Mouse (Mus musculus) forelimb bud, embryonic 11.5 days (tissue): ENCODE measurements around the gene Krcc1.
A peak's percentile ranks its signal among the peaks of the same experiment; 100 is the strongest.

Source experiments
- DNase-seq: peaks from one replicate; pipeline ENCODE4 v3.0.0-alpha.2; 2012; ENCODE audit warnings: low read depth, low spot score

The Krcc1 gene

GRCm38 (mm10) chr6:71271389-71272315 is at the start of gene Krcc1:
Krcc1 (plus strand) TSS chr6:71271677.
- peak; percentile 95 for DNase-seq

DNA sequence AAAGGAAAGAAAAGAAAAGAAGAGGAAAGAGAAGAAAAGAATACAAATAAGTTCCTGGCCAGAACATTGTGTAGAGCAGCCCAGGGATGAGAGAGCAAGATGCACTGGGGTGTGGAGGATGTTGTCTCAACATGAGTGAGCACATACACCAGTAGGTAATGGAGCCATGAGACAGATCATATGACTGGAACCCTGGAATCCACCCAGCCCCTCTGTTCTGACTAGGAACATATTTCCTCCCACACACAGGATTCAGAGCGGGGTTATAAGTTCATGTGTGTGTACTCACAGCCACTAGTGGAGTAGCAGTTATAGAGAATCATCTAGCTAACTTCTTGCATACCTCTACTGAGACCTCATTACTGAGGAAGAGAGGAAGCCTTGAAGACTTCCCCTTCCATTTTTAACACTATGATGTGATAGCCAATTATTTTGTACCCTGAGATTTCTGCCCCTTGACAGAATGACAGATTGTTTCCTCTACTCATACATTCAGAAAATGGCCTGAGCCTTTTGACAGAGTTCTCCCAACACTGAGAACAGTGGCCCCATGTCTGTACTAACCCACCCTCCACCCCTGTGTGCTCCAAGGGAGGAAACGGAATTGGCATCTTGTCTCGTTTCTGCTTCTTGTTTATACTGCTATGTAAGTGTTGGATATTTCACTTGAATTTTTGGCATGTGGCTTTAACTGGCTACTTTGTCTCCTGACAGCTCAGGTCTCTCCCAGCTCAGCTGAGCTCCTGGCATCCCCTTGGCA is 47.1 kb upstream of the Krcc1 start:
- no peak for DNase-seq

DNA sequence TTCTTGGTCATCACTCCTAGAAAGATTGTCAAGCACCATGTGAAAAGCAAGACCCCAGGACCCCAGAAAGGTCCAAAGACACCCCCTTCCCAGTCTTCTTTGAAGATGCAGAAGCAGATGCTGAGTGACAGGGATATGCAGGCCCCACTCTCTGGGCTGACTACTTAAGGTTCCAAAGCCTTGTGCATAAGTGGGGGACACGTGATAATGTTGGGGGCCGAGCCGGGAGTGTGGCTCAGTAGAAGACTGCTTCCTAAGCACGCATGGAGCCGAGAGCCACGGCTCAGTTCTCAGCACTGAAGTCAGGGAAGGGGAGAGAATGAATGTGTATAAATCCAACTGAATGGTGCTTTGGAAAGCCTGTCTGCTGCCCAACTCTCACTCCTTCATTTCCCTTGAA is 44.9 kb upstream of the Krcc1 start:
- no peak for DNase-seq

- DNase-seq: peak; percentile 36
Observed at GRCm38 (mm10) chr6:71227157-71227770, 44.2 kb upstream of the Krcc1 start.

DNA sequence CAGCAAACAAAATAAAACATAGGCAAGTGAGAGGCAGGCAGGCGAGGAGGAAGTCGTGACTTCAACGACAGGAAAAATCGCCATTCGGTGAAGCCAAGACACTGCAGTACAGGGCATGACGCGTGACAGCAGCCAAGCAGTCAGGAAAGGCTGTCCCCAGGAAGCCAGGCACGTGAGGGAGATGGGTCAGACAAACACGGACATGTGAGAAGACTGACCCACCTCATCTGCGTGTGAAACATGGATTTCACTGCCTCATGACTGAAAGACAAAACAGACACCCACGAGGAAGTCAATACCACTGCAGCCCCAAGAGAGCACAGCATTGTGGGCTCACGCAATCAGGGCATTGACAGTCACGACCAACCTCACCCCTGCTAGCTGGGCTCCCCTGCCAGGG is 36.4 kb upstream of the Krcc1 start:
- no peak for DNase-seq

- DNase-seq: no peak
Observed at GRCm38 (mm10) chr6:71235944-71236343, 35.5 kb upstream of the Krcc1 start.

DNA sequence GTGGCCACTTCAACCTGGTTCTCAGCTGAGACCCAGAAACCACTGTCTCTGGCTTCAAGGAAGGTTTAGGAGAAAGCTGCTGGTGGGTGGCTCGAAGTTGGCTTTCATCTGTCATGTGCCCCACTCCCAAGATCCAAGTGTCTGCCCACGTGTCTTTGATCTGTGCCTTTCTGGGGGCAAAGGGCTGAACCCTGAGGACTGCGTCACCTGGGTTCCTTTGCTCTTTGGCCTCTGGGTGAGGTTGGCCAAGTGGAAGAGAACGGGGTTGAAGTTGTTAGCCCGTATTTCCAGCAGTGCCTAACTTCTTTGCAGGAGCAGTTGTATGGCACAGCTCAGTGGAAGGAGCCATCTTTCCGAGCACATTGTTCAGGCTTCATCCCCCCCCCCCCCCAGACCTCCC is 35.0 kb upstream of the Krcc1 start:
- DNase-seq: no peak

- no peak for DNase-seq
Observed at GRCm38 (mm10) chr6:71237031-71237431, 34.4 kb upstream of the Krcc1 start.

DNA sequence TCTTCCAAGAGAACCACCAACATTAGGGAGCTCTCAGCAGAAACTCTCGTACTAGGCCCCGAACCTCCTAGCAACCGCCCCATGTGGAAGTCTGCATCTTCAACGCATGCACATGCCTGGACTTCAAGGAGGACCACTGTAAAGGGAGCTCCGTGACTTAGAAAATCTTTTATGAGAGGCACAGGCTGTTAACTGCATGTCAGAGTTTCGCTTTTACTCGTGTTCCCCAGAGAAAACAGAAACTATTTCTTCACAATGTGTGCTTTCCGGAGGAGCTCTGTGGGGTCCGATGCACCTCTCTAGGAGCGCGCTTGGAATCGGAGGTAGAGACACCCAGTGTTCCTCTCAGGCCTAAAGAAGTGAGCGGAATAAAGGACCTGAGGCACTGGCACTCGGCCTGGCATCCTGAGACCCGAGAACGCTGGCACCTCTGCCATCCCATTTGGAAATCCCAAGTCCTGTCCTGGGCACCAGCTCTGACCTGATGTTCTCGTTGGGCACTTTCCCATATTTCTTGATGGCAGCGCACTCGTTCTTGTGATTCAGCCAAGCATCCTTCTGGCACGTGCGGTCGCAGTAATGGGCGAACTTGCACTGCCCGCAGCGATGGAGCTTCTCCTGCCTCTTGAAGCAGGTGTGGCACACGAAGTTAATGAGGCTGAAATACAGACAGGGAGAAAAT is 32.3 kb upstream of the Krcc1 start:
- no peak for DNase-seq

GRCm38 (mm10) chr6:71240831-71241230 is 30.6 kb upstream of the Krcc1 start:
- DNase-seq: peak; percentile 9

DNA sequence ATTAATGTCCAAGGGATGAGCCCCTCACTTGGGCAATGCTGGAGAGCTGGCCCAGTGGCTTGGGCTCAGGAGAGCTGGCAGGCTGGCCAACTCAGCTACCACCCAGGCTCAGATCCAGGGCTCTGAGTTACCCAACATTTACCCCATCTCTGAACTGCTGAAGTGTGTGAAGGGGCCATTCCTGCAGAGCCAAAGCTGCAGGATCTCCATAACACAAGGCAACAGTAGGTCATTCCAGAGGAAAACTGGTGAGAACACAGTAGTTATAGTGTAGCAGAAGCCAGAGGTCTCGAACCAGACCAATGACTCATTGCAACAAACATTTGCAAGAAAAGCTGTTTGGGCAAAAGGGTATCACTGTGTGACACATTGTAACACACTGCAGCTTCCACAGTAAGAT is 28.7 kb upstream of the Krcc1 start:
- no peak for DNase-seq

DNA sequence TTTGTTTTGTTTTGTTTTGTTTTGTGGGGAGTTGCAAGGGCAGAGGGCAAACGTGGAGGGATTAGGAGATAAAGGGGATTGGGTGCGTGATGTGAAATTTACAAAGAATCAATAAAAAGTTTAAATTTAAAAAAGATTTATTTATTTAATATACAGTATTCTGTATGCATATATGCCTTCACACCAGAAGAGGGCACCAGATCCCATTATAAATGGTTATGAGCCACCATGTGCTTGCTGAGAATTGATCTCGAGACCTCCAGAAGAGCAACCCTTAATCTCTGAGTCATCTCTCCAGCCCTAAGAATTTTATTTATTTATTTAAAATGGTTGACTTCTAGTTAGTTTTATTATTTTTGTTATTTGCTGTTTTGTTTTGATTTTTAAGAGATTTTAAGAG is 28.2 kb upstream of the Krcc1 start:
- no peak for DNase-seq

DNA sequence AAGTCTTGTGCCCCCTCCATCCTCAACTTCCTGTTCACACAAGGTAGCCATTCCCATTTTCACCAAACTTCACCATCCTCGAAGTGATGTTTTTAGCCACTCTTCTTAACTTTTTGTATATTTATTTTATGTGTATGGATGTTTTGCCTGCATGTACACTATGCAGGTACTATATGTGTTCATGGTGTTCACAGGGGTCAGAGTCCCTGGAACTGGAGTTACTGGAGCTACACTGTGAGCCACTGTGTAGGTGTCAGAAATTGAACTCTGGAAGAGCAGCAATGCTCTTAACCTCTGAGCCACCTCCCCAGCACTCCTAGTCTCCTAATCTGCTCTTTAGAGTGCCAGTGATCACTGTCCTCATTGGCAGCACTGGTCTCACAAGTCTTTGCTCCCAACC is 23.1 kb upstream of the Krcc1 start:
- DNase-seq: no peak

DNA sequence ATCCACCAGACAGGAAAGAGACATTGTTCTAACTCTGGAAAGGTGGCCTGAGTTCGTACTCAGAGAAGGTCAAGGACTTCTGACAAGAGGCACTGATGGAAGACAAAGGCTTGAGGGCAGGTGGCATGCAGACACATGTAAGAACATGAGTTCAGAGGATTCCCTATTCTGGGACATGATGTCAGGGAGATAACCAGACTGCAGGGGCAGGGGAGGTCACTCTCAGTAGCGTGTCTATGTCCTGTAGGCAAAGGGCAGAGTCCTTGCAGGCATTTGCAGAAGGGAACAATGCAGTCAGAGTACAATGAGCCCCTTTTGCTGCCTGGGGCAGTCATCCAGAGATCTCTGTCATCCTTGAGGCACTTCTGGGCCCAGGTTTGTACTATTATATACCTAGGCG is 21.9 kb upstream of the Krcc1 start:
- no peak for DNase-seq

DNA sequence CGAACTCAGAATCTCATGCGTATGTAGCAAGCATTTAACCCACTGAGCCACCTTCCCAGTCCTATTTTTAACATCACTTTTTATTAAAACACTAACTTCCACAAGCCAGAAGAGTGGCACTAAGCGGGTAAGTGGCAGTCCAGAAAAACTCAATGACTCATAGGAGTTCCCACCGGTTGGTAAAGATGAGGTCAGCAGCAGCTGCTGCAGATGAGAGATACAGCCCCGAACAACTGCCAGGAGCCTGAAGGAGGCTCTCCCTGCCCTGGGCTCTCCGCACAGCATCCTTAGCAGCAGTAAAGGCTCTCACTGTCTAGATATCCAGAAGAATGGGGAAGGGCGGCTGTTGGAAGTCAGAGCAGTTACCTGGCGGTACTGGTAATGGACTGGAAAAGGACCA is 20.5 kb upstream of the Krcc1 start:
- no peak for DNase-seq

DNA sequence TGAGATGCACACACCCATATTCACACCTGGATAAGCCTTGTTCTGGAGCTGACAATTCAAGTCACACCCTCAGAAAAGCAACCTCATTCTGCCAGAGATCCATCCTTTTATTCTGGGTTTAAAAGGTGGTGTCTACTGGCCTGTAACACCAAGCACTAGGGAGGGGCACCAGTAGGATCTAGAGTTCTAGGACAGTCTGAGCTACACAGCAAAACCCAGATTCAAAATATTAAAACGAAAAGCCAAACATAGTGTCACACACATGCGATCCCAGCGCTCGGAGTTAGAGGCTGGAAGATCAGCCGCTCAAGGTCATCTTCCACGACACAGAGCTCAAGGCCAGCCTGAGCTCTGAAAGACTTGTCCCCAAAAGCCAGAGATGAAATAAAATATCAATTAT is 17.0 kb upstream of the Krcc1 start:
- DNase-seq: no peak

- no peak for DNase-seq
Observed at GRCm38 (mm10) chr6:71256166-71256565, 15.3 kb upstream of the Krcc1 start.

- DNase-seq: no peak
Observed at GRCm38 (mm10) chr6:71257375-71257774, 14.1 kb upstream of the Krcc1 start.

DNA sequence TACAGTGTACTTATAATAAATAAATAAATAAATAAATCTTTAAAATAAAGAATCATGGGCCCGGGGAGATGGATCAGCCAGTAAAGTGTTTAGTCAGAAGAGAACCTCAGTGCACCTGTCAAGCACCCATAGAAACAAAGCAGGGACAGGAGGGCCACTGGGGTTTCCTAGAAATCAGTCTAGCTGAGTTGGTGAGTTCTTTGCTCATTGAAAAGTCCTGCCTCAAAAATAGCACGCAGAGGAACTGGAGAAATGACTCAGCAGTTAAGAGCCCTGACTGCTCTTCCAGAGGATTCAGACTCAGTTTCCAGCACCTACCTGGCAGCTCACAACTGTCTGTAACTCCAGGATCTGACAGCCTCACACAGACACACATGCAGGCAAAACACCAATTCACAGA is 12.9 kb upstream of the Krcc1 start:
- DNase-seq: no peak

DNA sequence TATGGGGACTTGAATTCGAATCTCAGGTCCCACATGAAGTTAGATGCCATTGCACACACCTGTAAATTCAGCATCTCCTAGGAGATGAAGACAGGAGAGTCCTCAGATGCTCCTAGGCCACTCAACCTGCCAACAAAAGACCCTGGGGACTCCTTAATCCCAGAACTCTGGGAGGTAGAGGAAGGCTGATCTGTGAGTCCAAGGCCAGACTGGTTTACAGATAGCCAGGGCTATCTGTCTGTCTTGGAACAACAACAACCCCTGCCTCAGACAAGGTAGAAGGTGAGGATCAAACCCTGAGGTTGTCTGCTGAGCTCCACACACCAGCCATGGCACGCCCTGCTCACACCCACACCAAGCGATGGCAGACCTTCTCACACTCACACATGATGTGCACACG is 12.3 kb upstream of the Krcc1 start:
- no peak for DNase-seq

GRCm38 (mm10) chr6:71260051-71260640 is 11.3 kb upstream of the Krcc1 start:
- DNase-seq: no peak
